Mouse (Mus musculus): ENCODE results near the gene Sytl2.

Gene Sytl2

GRCm38 (mm10) chr7:90372804-90373203 lies 70.8 kb downstream of the Sytl2 start:
- peak; percentile 41 for DNase-seq

- DNase-seq, result no peak
These were observed 82.4 kb downstream of the Sytl2 start for GRCm38 (mm10) chr7:90384411-90384810.

- no peak for DNase-seq
These were observed 84.9 kb downstream of the Sytl2 start for GRCm38 (mm10) chr7:90386885-90387459.

- no peak for DNase-seq
These were observed 87.7 kb downstream of the Sytl2 start for GRCm38 (mm10) chr7:90389765-90390164.

GRCm38 (mm10) chr7:90395073-90395472 lies 93.0 kb downstream of the Sytl2 start:
- no peak for DNase-seq

- no peak for DNase-seq
These were observed 93.9 kb downstream of the Sytl2 start for GRCm38 (mm10) chr7:90395928-90396327.

- peak; percentile 74 for DNase-seq
These were observed 107.9 kb downstream of the Sytl2 start for GRCm38 (mm10) chr7:90409934-90410333.

GRCm38 (mm10) chr7:90426020-90427001 lies 124.3 kb downstream of the Sytl2 start, which contains the start of gene Ccdc89:
Ccdc89 (plus strand) TSS chr7:90426577.
- peak; percentile 88 for DNase-seq

GRCm38 (mm10) chr7:90427006-90427405 lies 125.0 kb downstream of the Sytl2 start:
- DNase-seq, result no peak

GRCm38 (mm10) chr7:90432221-90432620 lies 130.2 kb downstream of the Sytl2 start:
- DNase-seq, result no peak

- no peak for DNase-seq
These were observed 138.0 kb downstream of the Sytl2 start for GRCm38 (mm10) chr7:90440044-90440443.

GRCm38 (mm10) chr7:90442070-90442469 lies 140.0 kb downstream of the Sytl2 start:
- peak; percentile 9 for DNase-seq

GRCm38 (mm10) chr7:90442518-90443080 lies 140.5 kb downstream of the Sytl2 start, which contains the start of gene Crebzf:
Crebzf (plus strand) TSS chr7:90442729.
- peak; percentile 98 for DNase-seq

GRCm38 (mm10) chr7:90443101-90444091 lies 141.3 kb downstream of the Sytl2 start:
- peak; percentile 72 for DNase-seq

- peak; percentile 12 for DNase-seq
These were observed 142.2 kb downstream of the Sytl2 start for GRCm38 (mm10) chr7:90444206-90444605.

GRCm38 (mm10) chr7:90456149-90456844 lies 154.2 kb downstream of the Sytl2 start:
- DNase-seq, result no peak

- peak; percentile 91 for DNase-seq
These were observed 154.9 kb downstream of the Sytl2 start, which contains the start of gene Tmem126a for GRCm38 (mm10) chr7:90456845-90457468. Tmem126a (minus strand) TSS chr7:90457229.

GRCm38 (mm10) chr7:90457517-90457916 lies 155.5 kb downstream of the Sytl2 start:
- peak; percentile 23 for DNase-seq
